Mouse (Mus musculus): ENCODE measurements around the gene Smtnl2. TPM values are rescaled to one million over a fixed set of nuclear protein-coding genes. Genes with fewer than 3 reads are reported as not detected.

The Smtnl2 gene
- polyA plus RNA-seq, 1 experiment from 2014 or later: 2.2 TPM

- Histone ChIP-seq H3K4me1 (peaks cover 4% of the 10 kb centered on the region; the same call in 1 of the 2 replicates), H3K27ac (no peak overlapping the region), H3K9ac (no peak overlapping the region), H3K36me3 (ENCODE audit: poor library complexity, severe bottlenecking) (no peaks in the 10 kb centered on the region), H3K4me2 (no peak overlapping the region), H3K27me3 (no peaks in the 10 kb centered on the region), H3K4me3 (no peak overlapping the region), H3K9me3 (replicated peaks) (no peaks in the 10 kb centered on the region)
- no peak for ATAC-seq
- 87% methylated on average over 11 of the region's 11 CpGs for WGBS
These were observed 10.2 kb upstream of the Smtnl2 start for GRCm38 (mm10) chr11:72421518-72422278.

GRCm38 (mm10) chr11:72420460-72421122, 9.1 kb upstream of the Smtnl2 start:
- H3K9ac ChIP-seq: no peak overlapping the region

GRCm38 (mm10) chr11:72419006-72419405, 7.5 kb upstream of the Smtnl2 start:
- no peak overlapping the region for H3K4me3 ChIP-seq
- H3K9ac ChIP-seq: no peak overlapping the region
- H3K4me1 ChIP-seq: peaks cover 4% of the 10 kb centered on the region; the same call in 1 of the 2 replicates
- 93% methylated on average over 6 of the region's 6 CpGs for WGBS
- no peak overlapping the region for H3K27ac ChIP-seq
- H3K27me3 ChIP-seq: no peaks in the 10 kb centered on the region
- no peaks in the 10 kb centered on the region for H3K36me3 ChIP-seq (ENCODE audit: poor library complexity, severe bottlenecking)
- no peak overlapping the region for H3K4me2 ChIP-seq
- H3K9me3 ChIP-seq (replicated peaks): no peaks in the 10 kb centered on the region
- no peak for ATAC-seq

More at GRCm38 (mm10) chr11:72420460-72421122, 9.1 kb upstream of the Smtnl2 start:
- Histone ChIP-seq H3K4me1 (peaks cover 4% of the 10 kb centered on the region; the same call in 1 of the 2 replicates), H3K27ac (no peak overlapping the region), H3K36me3 (ENCODE audit: poor library complexity, severe bottlenecking) (no peaks in the 10 kb centered on the region), H3K27me3 (no peaks in the 10 kb centered on the region), H3K4me3 (no peak overlapping the region), H3K9me3 (replicated peaks) (no peaks in the 10 kb centered on the region), H3K4me2 (no peak overlapping the region)
- 85% methylated on average over 6 of the region's 6 CpGs for WGBS
- no peak for ATAC-seq

- H3K9ac ChIP-seq: no peak overlapping the region
- no peak overlapping the region for H3K4me2 ChIP-seq
- H3K27me3 ChIP-seq: no peaks in the 10 kb centered on the region
- H3K4me1 ChIP-seq: peaks cover 4% of the 10 kb centered on the region; the same call in 1 of the 2 replicates
- ATAC-seq: no peak
- no peaks in the 10 kb centered on the region for H3K9me3 ChIP-seq (replicated peaks)
- H3K27ac ChIP-seq: no peak overlapping the region
- 36% methylated on average over 8 of the region's 8 CpGs for WGBS
- H3K36me3 ChIP-seq (ENCODE audit: poor library complexity, severe bottlenecking): no peaks in the 10 kb centered on the region
- H3K4me3 ChIP-seq: no peak overlapping the region
These were observed 6.7 kb upstream of the Smtnl2 start for GRCm38 (mm10) chr11:72418227-72418626.

GRCm38 (mm10) chr11:72417376-72417775, 5.9 kb upstream of the Smtnl2 start:
- no peak overlapping the region for H3K9ac ChIP-seq
- 7% methylated on average over 4 of the region's 4 CpGs for WGBS
- no peaks in the 10 kb centered on the region for H3K9me3 ChIP-seq (replicated peaks)
- peaks cover 4% of the 10 kb centered on the region; the same call in 1 of the 2 replicates for H3K4me1 ChIP-seq
- no peak overlapping the region for H3K4me3 ChIP-seq
- H3K27ac ChIP-seq: no peak overlapping the region
- H3K36me3 ChIP-seq (ENCODE audit: poor library complexity, severe bottlenecking): no peaks in the 10 kb centered on the region
- ATAC-seq: no peak
- H3K27me3 ChIP-seq: peaks cover 3% of the 10 kb centered on the region; the same call in 1 of the 2 replicates
- H3K4me2 ChIP-seq: no peak overlapping the region

- peaks cover 7% of the 10 kb centered on the region for H3K27me3 ChIP-seq
- H3K9ac ChIP-seq: no peak overlapping the region
- no peak overlapping the region for H3K4me3 ChIP-seq
- WGBS: 92% methylated on average over 5 of the region's 5 CpGs
- peaks cover 7% of the 10 kb centered on the region for H3K4me1 ChIP-seq
- H3K27ac ChIP-seq: no peak overlapping the region
- ATAC-seq: no peak
- H3K36me3 ChIP-seq (ENCODE audit: poor library complexity, severe bottlenecking): no peaks in the 10 kb centered on the region
- no peak overlapping the region for H3K4me2 ChIP-seq
- no peaks in the 10 kb centered on the region for H3K9me3 ChIP-seq (replicated peaks)
These were observed 5.2 kb upstream of the Smtnl2 start for GRCm38 (mm10) chr11:72416666-72417065.

GRCm38 (mm10) chr11:72415155-72415554, 3.6 kb upstream of the Smtnl2 start:
- Histone ChIP-seq H3K36me3 (ENCODE audit: poor library complexity, severe bottlenecking) (no peaks in the 10 kb centered on the region), H3K9ac (no peak overlapping the region), H3K4me3 (no peak overlapping the region), H3K27me3 (peaks cover 21% of the 10 kb centered on the region), H3K9me3 (replicated peaks) (no peaks in the 10 kb centered on the region), H3K4me2 (no peak overlapping the region), H3K4me1 (peaks cover 20% of the 10 kb centered on the region), H3K27ac (no peak overlapping the region)
- ATAC-seq: no peak
- 87% methylated on average over 8 of the region's 8 CpGs for WGBS

GRCm38 (mm10) chr11:72413601-72414190, 2.2 kb upstream of the Smtnl2 start:
- Histone ChIP-seq H3K4me2 (no peak overlapping the region), H3K9me3 (replicated peaks) (no peaks in the 10 kb centered on the region), H3K4me1 (peaks cover 20% of the 10 kb centered on the region), H3K4me3 (no peak overlapping the region), H3K36me3 (ENCODE audit: poor library complexity, severe bottlenecking) (no peaks in the 10 kb centered on the region), H3K27me3 (peaks cover 30% of the 10 kb centered on the region), H3K9ac (no peak overlapping the region), H3K27ac (no peak overlapping the region)
- 67% methylated on average over 5 of the region's 5 CpGs for WGBS
- ATAC-seq: no peak

- WGBS: 83% methylated on average over 7 of the region's 7 CpGs
- ATAC-seq: no peak
- Histone ChIP-seq H3K4me2 (no peak overlapping the region), H3K9ac (no peak overlapping the region), H3K4me1 (peaks cover 20% of the 10 kb centered on the region), H3K27ac (no peak overlapping the region), H3K4me3 (no peak overlapping the region), H3K27me3 (peaks cover 35% of the 10 kb centered on the region), H3K36me3 (ENCODE audit: poor library complexity, severe bottlenecking) (no peaks in the 10 kb centered on the region), H3K9me3 (replicated peaks) (no peaks in the 10 kb centered on the region)
These were observed 1.5 kb upstream of the Smtnl2 start for GRCm38 (mm10) chr11:72413016-72413415.

- no peak for ATAC-seq
- Histone ChIP-seq H3K9me3 (replicated peaks) (no peaks in the 10 kb centered on the region), H3K4me1 (peaks cover 15% of the 10 kb centered on the region), H3K27me3 (peaks cover 35% of the 10 kb centered on the region), H3K9ac (peak overlapping the region; percentile 68), H3K36me3 (ENCODE audit: poor library complexity, severe bottlenecking) (no peaks in the 10 kb centered on the region), H3K4me3 (peak overlapping the region; percentile 58), H3K4me2 (peak overlapping the region; percentile 99), H3K27ac (no peak overlapping the region)
- WGBS: 31% methylated on average over 9 of the region's 9 CpGs
These were observed 432 bp upstream of the Smtnl2 start for GRCm38 (mm10) chr11:72411945-72412344.

GRCm38 (mm10) chr11:72410521-72411092, 906 bp downstream of the Smtnl2 start:
- Histone ChIP-seq H3K27ac (no peak overlapping the region), H3K36me3 (ENCODE audit: poor library complexity, severe bottlenecking) (no peaks in the 10 kb centered on the region), H3K27me3 (peaks cover 35% of the 10 kb centered on the region), H3K4me1 (peaks cover 15% of the 10 kb centered on the region), H3K9me3 (replicated peaks) (no peaks in the 10 kb centered on the region), H3K4me2 (peak overlapping the region; percentile 99), H3K9ac (peak overlapping the region; percentile 68; the same call in 1 of the 2 replicates), H3K4me3 (peak overlapping the region; percentile 58)
- no peak for ATAC-seq
- 0% methylated on average over 25 of the region's 25 CpGs for WGBS

Data from forebrain, embryonic 13.5 days (tissue).